Mouse (Mus musculus): ENCODE results near the gene 2310030G06Rik. TPM values are rescaled to one million over a fixed set of nuclear protein-coding genes. Genes with fewer than 3 reads are reported as not detected.
A peak's percentile ranks its signal among the peaks of the same experiment; 100 is the strongest.

Gene 2310030G06Rik
- polyA plus RNA-seq, 1 experiment from 2014 or later: 2.5 TPM

GRCm38 (mm10) chr9:50738914-50739870 lies 7.1 kb downstream of the 2310030G06Rik start, which contains the start of gene Dixdc1:
Gene Dixdc1 (minus strand): TSS chr9:50739517.
- Histone ChIP-seq H3K36me3 (no peaks in the 10 kb centered on the region), H3K4me1 (peaks cover 7% of the 10 kb centered on the region), H3K27me3 (replicated peaks) (0 out of 2 replicates have a peak, but pooled peaks cover 6% of the 10 kb centered on the region), H3K4me2 (peak within 1 kb of the TSS; percentile 68), H3K27ac (no peak within 1 kb of the TSS), H3K9ac (peak within 1 kb of the TSS; percentile 33; the same call in 1 of the 2 replicates), H3K4me3 (peak within 1 kb of the TSS; percentile 42), H3K9me3 (replicated peaks) (no peaks in the 10 kb centered on the region)
- peak; percentile 98 for ATAC-seq
- WGBS (ENCODE audit: insufficient replicate concordance): 12% methylated on average over 36 of the region's 36 CpGs

DNA sequence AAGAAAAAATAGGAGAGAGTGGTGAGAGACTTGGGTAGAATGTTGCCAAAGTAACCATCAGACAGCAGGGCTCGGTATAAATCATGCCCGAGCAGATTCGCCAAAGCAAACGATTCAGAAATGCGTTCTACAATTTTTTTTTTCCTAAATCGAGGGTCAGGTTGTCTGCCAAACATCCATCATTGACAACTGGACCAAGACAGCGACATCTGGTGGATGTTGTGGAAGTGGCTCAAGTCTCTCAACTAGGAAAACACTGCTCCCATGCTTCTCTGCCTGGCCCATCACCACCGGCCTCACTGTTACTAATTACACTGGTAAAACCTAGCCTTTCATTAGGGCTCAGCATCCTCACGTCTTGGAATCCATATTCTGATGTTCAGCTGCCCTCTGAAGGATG lies 11.3 kb downstream of the 2310030G06Rik start:
- no peak overlapping the region for H3K4me3 ChIP-seq
- no peaks in the 10 kb centered on the region for H3K9me3 ChIP-seq (replicated peaks)
- no peak for ATAC-seq
- no peak overlapping the region for H3K4me2 ChIP-seq
- H3K9ac ChIP-seq: no peak overlapping the region
- peaks cover 7% of the 10 kb centered on the region for H3K4me1 ChIP-seq
- H3K36me3 ChIP-seq: no peaks in the 10 kb centered on the region
- 0 out of 2 replicates have a peak, but pooled peaks cover 15% of the 10 kb centered on the region for H3K27me3 ChIP-seq (replicated peaks)
- H3K27ac ChIP-seq: no peak overlapping the region
- 5% methylated on average over 9 of the region's 9 CpGs for WGBS (ENCODE audit: insufficient replicate concordance)

GRCm38 (mm10) chr9:50732560-50732959 lies 13.8 kb downstream of the 2310030G06Rik start:
- no peak for ATAC-seq

DNA sequence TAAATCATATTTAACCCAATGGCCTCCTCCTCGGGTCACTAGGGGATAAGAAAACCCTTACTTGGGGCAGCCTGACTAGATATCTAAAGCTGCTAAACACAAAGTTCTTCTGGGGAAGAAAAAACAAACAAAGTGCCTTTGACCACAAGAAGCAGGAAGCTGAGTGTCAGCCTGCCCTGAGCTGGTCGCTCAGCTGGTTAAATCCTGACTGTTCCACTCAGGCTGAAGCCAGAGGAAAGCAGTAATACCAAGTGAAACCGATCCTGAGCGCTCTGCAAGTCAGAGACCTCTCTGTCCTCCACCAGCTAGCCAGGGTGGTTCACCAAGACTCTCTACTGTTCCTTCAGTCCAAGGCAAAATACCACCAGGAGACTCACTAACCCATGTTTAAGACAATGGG lies 16.7 kb downstream of the 2310030G06Rik start:
- peaks cover 51% of the 10 kb centered on the region for H3K27me3 ChIP-seq (replicated peaks)
- no peak for ATAC-seq
- H3K4me2 ChIP-seq: no peak overlapping the region
- WGBS (ENCODE audit: insufficient replicate concordance): 17% methylated on average over 4 of the region's 4 CpGs
- no peak overlapping the region for H3K27ac ChIP-seq
- H3K4me1 ChIP-seq: peaks cover 8% of the 10 kb centered on the region; the same call in 1 of the 2 replicates
- no peak overlapping the region for H3K9ac ChIP-seq
- H3K4me3 ChIP-seq: no peak overlapping the region
- H3K9me3 ChIP-seq (replicated peaks): no peaks in the 10 kb centered on the region
- no peaks in the 10 kb centered on the region for H3K36me3 ChIP-seq

More at GRCm38 (mm10) chr9:50732560-50732959, 13.8 kb downstream of the 2310030G06Rik start:
- Histone ChIP-seq H3K9me3 (replicated peaks) (no peaks in the 10 kb centered on the region), H3K36me3 (no peaks in the 10 kb centered on the region), H3K27me3 (replicated peaks) (peaks cover 31% of the 10 kb centered on the region), H3K4me3 (no peak overlapping the region), H3K4me1 (peaks cover 7% of the 10 kb centered on the region; the same call in 1 of the 2 replicates), H3K9ac (no peak overlapping the region), H3K4me2 (no peak overlapping the region), H3K27ac (no peak overlapping the region)
- 35% methylated on average over 4 of the region's 4 CpGs for WGBS (ENCODE audit: insufficient replicate concordance)

GRCm38 (mm10) chr9:50727925-50728651 lies 18.2 kb downstream of the 2310030G06Rik start:
- H3K4me3 ChIP-seq: peak overlapping the region; percentile 50
- no peak overlapping the region for H3K27ac ChIP-seq
- H3K36me3 ChIP-seq: no peaks in the 10 kb centered on the region
- no peaks in the 10 kb centered on the region for H3K9me3 ChIP-seq (replicated peaks)
- peaks cover 8% of the 10 kb centered on the region; the same call in 1 of the 2 replicates for H3K4me1 ChIP-seq
- H3K9ac ChIP-seq: peak overlapping the region; percentile 55
- under 1% methylated on average over 44 of the region's 45 CpGs for WGBS (ENCODE audit: insufficient replicate concordance)
- H3K27me3 ChIP-seq (replicated peaks): peaks cover 59% of the 10 kb centered on the region
- ATAC-seq: peak; percentile 73
- H3K4me2 ChIP-seq: peak overlapping the region; percentile 73

DNA sequence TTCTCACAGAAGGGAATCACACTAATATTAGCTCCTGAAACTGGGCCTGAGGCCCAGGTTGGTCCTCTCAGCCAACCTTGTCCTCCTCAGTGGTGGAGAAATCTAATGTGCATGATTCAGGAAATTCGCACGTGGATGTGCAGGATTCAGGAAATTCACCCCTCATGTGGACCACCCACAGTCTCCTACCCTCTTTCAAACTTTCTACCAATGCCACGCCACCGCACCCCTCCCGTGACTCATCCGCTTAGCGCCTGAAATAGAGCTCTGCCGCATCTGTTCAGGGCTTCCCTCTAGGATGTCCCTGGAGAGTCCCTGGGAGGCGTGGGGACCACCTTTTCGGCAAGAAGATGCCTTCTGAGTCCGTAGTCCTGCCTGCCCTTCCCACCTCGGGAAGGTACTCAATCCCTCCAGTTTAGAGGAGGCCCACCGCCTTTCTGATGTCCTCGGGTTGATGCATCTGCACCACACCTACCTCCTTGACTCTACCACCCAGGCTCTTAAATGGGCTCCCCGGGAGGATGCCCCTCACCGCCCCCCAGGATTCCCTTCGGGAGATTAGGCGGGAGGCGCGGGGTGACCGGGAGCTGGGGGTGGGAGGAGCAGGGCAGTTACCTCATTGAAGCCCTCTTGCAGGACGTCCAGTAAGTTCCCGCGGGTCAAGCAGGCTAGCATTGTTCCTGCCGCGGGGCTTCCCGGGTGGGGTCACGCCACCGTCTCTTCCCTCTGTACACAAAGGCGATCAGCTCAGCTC lies 19.0 kb downstream of the 2310030G06Rik start:
- Histone ChIP-seq H3K4me1 (peaks cover 8% of the 10 kb centered on the region; the same call in 1 of the 2 replicates), H3K27me3 (replicated peaks) (peaks cover 61% of the 10 kb centered on the region), H3K27ac (no peak overlapping the region), H3K9me3 (replicated peaks) (no peaks in the 10 kb centered on the region), H3K9ac (peak overlapping the region; percentile 55), H3K4me2 (peak overlapping the region; percentile 73), H3K4me3 (peak overlapping the region; percentile 50), H3K36me3 (no peaks in the 10 kb centered on the region)
- WGBS (ENCODE audit: insufficient replicate concordance): 15% methylated on average over 30 of the region's 30 CpGs
- peak; percentile 49 for ATAC-seq

DNA sequence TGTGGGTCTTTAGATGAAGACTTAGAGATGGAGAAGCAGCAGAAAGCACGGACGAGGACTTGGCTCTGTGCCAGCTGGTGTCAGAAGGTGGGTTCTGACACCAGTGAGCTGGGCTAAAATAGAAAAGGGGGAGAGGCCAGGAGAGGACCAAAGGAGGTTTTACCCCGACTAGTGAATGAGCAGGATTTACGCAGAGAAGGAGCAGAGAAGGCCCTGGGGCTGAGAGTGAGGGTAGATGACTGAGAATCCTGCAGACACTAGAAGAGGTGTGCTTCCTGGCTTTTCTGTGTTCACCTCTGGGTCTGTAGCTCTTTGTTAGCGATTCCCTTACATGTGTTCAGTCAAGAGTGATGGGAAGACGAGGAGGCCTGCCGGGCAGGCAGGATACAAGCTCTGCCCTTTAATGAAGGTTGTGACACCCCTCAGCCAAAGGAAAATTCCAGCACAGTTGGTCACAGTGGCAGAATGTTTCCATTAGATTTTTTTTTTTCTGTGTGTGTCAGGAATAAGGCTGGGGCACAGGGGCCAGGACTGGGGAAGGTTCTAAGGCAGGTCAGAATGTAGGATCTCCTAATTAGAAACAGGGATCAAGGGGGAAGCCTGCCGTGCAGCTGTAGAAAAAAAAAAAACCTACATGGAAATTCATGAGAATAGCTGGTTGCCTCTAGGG lies 20.3 kb downstream of the 2310030G06Rik start:
- Histone ChIP-seq H3K36me3 (no peaks in the 10 kb centered on the region), H3K9me3 (replicated peaks) (no peaks in the 10 kb centered on the region), H3K27ac (no peak overlapping the region), H3K9ac (no peak overlapping the region), H3K4me1 (peaks cover 8% of the 10 kb centered on the region; the same call in 1 of the 2 replicates), H3K4me3 (no peak overlapping the region), H3K4me2 (no peak overlapping the region), H3K27me3 (replicated peaks) (peaks cover 65% of the 10 kb centered on the region)
- no peak for ATAC-seq
- 63% methylated on average over 8 of the region's 8 CpGs for WGBS (ENCODE audit: insufficient replicate concordance)

GRCm38 (mm10) chr9:50724661-50725330 lies 21.5 kb downstream of the 2310030G06Rik start:
- Histone ChIP-seq H3K4me3 (no peak overlapping the region), H3K4me2 (no peak overlapping the region), H3K9me3 (replicated peaks) (no peaks in the 10 kb centered on the region), H3K4me1 (peaks cover 8% of the 10 kb centered on the region; the same call in 1 of the 2 replicates), H3K27me3 (replicated peaks) (peaks cover 62% of the 10 kb centered on the region), H3K27ac (no peak overlapping the region), H3K9ac (no peak overlapping the region), H3K36me3 (no peaks in the 10 kb centered on the region)
- 34% methylated on average over 3 of the region's 3 CpGs for WGBS (ENCODE audit: insufficient replicate concordance)
- ATAC-seq: no peak

DNA sequence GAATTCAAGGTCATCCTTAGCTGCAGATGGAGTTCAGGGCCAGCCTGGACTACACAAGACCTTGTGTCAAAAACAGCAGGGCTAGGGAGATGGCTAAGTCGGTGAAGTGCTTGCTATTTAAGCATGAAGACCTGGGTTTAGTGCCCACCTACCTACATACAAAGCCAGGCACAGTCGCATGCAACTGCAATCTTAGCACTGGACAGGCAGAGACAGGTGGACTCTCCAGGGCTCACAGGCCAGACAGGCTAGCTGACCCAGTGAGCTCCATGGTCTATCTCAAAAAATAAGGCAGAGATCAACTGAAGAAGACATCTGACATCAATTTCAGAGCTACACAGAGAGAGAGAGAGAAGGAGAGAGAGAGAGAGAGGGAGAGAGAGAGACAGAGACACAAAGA lies 22.2 kb downstream of the 2310030G06Rik start:
- no peak overlapping the region for H3K27ac ChIP-seq
- no peak for ATAC-seq
- no peak overlapping the region for H3K9ac ChIP-seq
- H3K4me3 ChIP-seq: no peak overlapping the region
- H3K4me1 ChIP-seq: peaks cover 8% of the 10 kb centered on the region; the same call in 1 of the 2 replicates
- H3K36me3 ChIP-seq: no peaks in the 10 kb centered on the region
- WGBS (ENCODE audit: insufficient replicate concordance): 62% methylated on average over 2 of the region's 2 CpGs
- H3K27me3 ChIP-seq (replicated peaks): peaks cover 62% of the 10 kb centered on the region
- H3K9me3 ChIP-seq (replicated peaks): no peaks in the 10 kb centered on the region
- no peak overlapping the region for H3K4me2 ChIP-seq

- H3K27me3 ChIP-seq (replicated peaks): peaks cover 56% of the 10 kb centered on the region
- no peaks in the 10 kb centered on the region for H3K9me3 ChIP-seq (replicated peaks)
- ATAC-seq: no peak
- WGBS (ENCODE audit: insufficient replicate concordance): 61% methylated on average over 7 of the region's 7 CpGs
- peaks cover 8% of the 10 kb centered on the region; the same call in 1 of the 2 replicates for H3K4me1 ChIP-seq
- H3K36me3 ChIP-seq: no peaks in the 10 kb centered on the region
- no peak overlapping the region for H3K9ac ChIP-seq
- H3K27ac ChIP-seq: no peak overlapping the region
- no peak overlapping the region for H3K4me2 ChIP-seq
- no peak overlapping the region for H3K4me3 ChIP-seq
Observed at GRCm38 (mm10) chr9:50723406-50723805, 22.9 kb downstream of the 2310030G06Rik start.

All from liver, embryonic 12.5 days (tissue).